19 mouse cellular contexts compared by ENCODE assay signal in genomic region chr11:31417071-31417470, GRCm38 (mm10).
"Had no signal": no experiment of that assay in that cellular context is flagged by ENCODE, and none has a peak within 500 bp of the region (broad histone marks: within the 10 kb centered on the region; RNA-seq: fewer than 3 reads in every experiment).

No protein-coding gene starts in this region.

- H3K9ac ChIP-seq: lung, embryonic 14.5 days; midbrain, embryonic 12.5 days; neural tube, embryonic 13.5 days; neural tube, embryonic 15.5 days had no signal

- H3K27me3 ChIP-seq: midbrain, embryonic 12.5 days; neural tube, embryonic 13.5 days; neural tube, embryonic 15.5 days had no signal

- ATAC-seq: midbrain, embryonic 16.5 days had no signal

- H3K27ac ChIP-seq: midbrain, embryonic 10.5 days; midbrain, embryonic 12.5 days; neural tube, embryonic 13.5 days; neural tube, embryonic 15.5 days had no signal

- H3K4me3 ChIP-seq: midbrain, embryonic 10.5 days; midbrain, embryonic 12.5 days; myocyte; neural tube, embryonic 13.5 days; neural tube, embryonic 15.5 days had no signal

- H3K36me3 ChIP-seq: midbrain, embryonic 10.5 days; midbrain, embryonic 12.5 days; neural tube, embryonic 13.5 days; neural tube, embryonic 15.5 days had no signal

- H3K4me2 ChIP-seq: lung, embryonic 14.5 days; midbrain, embryonic 12.5 days; neural tube, embryonic 13.5 days; neural tube, embryonic 15.5 days had no signal

- H3K9me3 ChIP-seq: midbrain, embryonic 10.5 days; midbrain, embryonic 12.5 days; neural tube, embryonic 13.5 days; neural tube, embryonic 15.5 days had no signal

- DNase-seq: lung, adult 18-20 months; lung, embryonic 14.5 days; lung, postnatal 10 days; lung, postnatal 4 days; midbrain, embryonic 14.5 days; retina, postnatal 1 day; right cerebral cortex, adult 18-20 months; right cerebral cortex, postnatal 25 days; right cerebral cortex, postnatal 4 days; spleen, adult 18-20 months; thymus, adult 18-20 months; thymus, postnatal 14 days; thymus, postnatal 36 days had no signal

- H3K4me1 ChIP-seq: midbrain, embryonic 10.5 days; midbrain, embryonic 12.5 days; neural tube, embryonic 13.5 days; neural tube, embryonic 15.5 days had no signal
